Mouse (Mus musculus): ENCODE measurements at regions not wholly inside any gene's neighbourhood (a gene's known extent, or its start where the extent isn't known, plus 50 kb on each side); places are given as distances from the start of the nearest gene placed in this dataset.

DNA sequence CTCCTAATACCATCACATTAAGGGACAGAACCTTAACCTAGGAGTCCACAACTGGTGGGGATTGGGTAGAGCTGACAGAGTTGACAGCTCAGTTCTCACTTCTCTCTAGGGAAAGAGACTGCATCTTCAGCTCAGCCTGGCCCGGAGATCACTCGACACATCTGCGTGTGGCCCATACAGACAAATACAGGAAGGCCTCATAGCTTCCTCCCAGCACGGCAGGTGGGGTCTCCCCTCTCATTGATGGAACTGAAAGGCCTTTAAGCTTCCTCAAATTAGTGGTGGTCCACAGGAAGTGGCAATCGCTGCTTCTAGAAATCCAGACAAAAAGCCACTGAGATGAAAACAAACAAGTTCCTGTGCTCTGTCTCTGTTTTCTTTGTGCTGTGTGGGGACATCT lies 83.4 kb upstream of the Cxcr4 start:
- ATAC-seq (ENCODE audit: insufficient read depth) = no peak
- H3K36me3 ChIP-seq (replicated peaks; ENCODE audit: control insufficient read depth, insufficient read depth, low read depth) = no peaks in the 10 kb centered on the region
- DNase-seq (ENCODE audit: low read depth in 3 of 3, low spot score in 3 of 3) = no peak
- H3K9me3 ChIP-seq (ENCODE audit: control insufficient read depth, low read length) = no peaks in the 10 kb centered on the region
- H3K4me1 ChIP-seq (replicated peaks; ENCODE audit: control insufficient read depth in 2 of 2, insufficient read depth in 2 of 2, low read length in 1 of 2) = no peaks in the 10 kb centered on the region
- TF ChIP-seq CTCF (IDR thresholded peaks at IDR 0.05; ENCODE audit: low read depth) = no peak
- no peak for TF ChIP-seq EP300 (IDR thresholded peaks at IDR 0.05; ENCODE audit: low read depth)
- 7% methylated on average over 5 of the region's 5 CpGs for WGBS (ENCODE audit: insufficient replicate concordance)
- no peak overlapping the region for H3K27ac ChIP-seq
- H3K4me3 ChIP-seq (ENCODE audit: insufficient read depth in 1 of 2, low read depth in 2 of 2, low read length in 2 of 2) = no peak overlapping the region
- H3K9ac ChIP-seq (replicated peaks) = no peak overlapping the region
- H3K4me2 ChIP-seq (ENCODE audit: low read depth) = no peak overlapping the region
- H3K27me3 ChIP-seq (ENCODE audit: control insufficient read depth, insufficient read depth, low read length) = no peaks in the 10 kb centered on the region

DNA sequence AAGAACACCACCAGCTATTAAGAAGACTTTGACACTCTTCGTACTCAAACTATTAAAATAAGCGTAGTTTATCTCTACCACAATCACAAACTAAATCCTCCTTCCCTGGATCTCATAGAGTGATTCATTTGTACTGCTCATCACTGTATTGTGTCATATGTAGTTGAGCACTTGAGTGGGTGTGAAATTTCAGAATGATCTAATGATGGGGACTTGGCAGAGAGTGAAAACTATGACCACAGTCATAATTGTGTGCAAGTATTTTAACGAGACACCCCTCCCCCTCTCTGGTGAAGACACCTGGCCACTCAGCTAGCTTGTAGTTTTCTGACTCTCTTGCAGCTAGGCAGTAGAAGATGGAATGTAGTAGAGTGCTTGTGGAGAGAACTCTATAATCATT lies 80.2 kb upstream of the Cxcr4 start:
- Histone ChIP-seq H3K4me2 (ENCODE audit: low read depth) (no peak overlapping the region), H3K36me3 (replicated peaks; ENCODE audit: control insufficient read depth, insufficient read depth, low read depth) (no peaks in the 10 kb centered on the region), H3K9me3 (ENCODE audit: control insufficient read depth, low read length) (no peaks in the 10 kb centered on the region), H3K4me3 (ENCODE audit: insufficient read depth in 1 of 2, low read depth in 2 of 2, low read length in 2 of 2) (no peak overlapping the region), H3K4me1 (replicated peaks; ENCODE audit: control insufficient read depth in 2 of 2, insufficient read depth in 2 of 2, low read length in 1 of 2) (no peaks in the 10 kb centered on the region), H3K9ac (replicated peaks) (no peak overlapping the region), H3K27ac (no peak overlapping the region), H3K27me3 (ENCODE audit: control insufficient read depth, insufficient read depth, low read length) (no peaks in the 10 kb centered on the region)
- WGBS (ENCODE audit: insufficient replicate concordance) = 66% methylated on average over 3 of the region's 3 CpGs
- TF ChIP-seq EP300 (IDR thresholded peaks at IDR 0.05; ENCODE audit: low read depth) (no peak), CTCF (IDR thresholded peaks at IDR 0.05; ENCODE audit: low read depth) (no peak)
- DNase-seq (ENCODE audit: low read depth in 3 of 3, low spot score in 3 of 3) (no peak), ATAC-seq (ENCODE audit: insufficient read depth) (no peak)

DNA sequence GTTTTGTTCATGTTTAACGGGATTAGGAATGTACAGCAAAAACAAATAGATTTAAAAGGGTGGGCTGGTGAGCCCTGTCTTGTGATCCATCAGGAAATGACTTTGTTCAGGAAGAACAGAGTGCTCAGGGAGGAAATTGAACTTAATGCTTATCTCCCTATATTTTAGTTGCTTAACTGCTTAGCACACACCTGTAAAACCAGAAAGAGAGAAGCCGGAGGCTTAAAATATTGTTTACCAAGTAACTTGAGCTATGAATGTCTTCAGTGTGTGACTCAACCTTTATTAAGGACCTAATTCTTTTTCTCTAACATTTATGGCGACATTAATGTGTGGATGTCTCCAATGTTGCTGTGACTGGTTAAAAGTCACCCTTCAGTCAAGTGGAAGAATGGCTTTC lies 79.4 kb upstream of the Cxcr4 start:
- no peaks in the 10 kb centered on the region for H3K27me3 ChIP-seq (ENCODE audit: control insufficient read depth, insufficient read depth, low read length)
- H3K4me2 ChIP-seq (ENCODE audit: low read depth) = no peak overlapping the region
- no peaks in the 10 kb centered on the region for H3K36me3 ChIP-seq (replicated peaks; ENCODE audit: control insufficient read depth, insufficient read depth, low read depth)
- DNase-seq (ENCODE audit: low read depth in 3 of 3, low spot score in 3 of 3) = no peak
- no peak for TF ChIP-seq EP300 (IDR thresholded peaks at IDR 0.05; ENCODE audit: low read depth)
- no peak for TF ChIP-seq CTCF (IDR thresholded peaks at IDR 0.05; ENCODE audit: low read depth)
- WGBS (ENCODE audit: insufficient replicate concordance) = 46% methylated on average over 3 of the region's 3 CpGs
- H3K4me3 ChIP-seq (ENCODE audit: insufficient read depth in 1 of 2, low read depth in 2 of 2, low read length in 2 of 2) = no peak overlapping the region
- H3K9ac ChIP-seq (replicated peaks) = no peak overlapping the region
- no peak for ATAC-seq (ENCODE audit: insufficient read depth)
- H3K4me1 ChIP-seq (replicated peaks; ENCODE audit: control insufficient read depth in 2 of 2, insufficient read depth in 2 of 2, low read length in 1 of 2) = no peaks in the 10 kb centered on the region
- no peaks in the 10 kb centered on the region for H3K9me3 ChIP-seq (ENCODE audit: control insufficient read depth, low read length)
- no peak overlapping the region for H3K27ac ChIP-seq

DNA sequence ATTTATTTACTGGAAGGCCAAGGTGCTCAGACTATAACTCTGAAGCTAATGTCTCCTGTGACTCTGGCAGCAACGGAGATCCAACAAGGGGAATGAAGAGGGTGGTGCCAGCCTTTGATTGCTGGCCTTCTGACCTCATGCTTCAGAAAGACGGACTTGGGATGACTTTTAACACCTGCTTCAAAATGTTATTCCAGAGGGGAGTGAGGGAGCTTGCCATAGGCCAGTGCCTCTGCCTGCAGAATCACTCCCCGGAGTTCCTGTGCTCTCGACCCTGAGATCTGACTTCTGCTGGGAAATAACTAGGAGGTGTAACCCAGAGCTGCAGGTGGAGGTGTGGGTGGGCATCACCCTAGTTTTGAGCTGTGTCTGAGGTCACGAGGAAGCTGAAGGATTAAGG lies 78.9 kb upstream of the Cxcr4 start:
- Histone ChIP-seq H3K9ac (replicated peaks) (no peak overlapping the region), H3K36me3 (replicated peaks; ENCODE audit: control insufficient read depth, insufficient read depth, low read depth) (no peaks in the 10 kb centered on the region), H3K27ac (no peak overlapping the region), H3K4me3 (ENCODE audit: insufficient read depth in 1 of 2, low read depth in 2 of 2, low read length in 2 of 2) (no peak overlapping the region), H3K4me2 (ENCODE audit: low read depth) (no peak overlapping the region), H3K9me3 (ENCODE audit: control insufficient read depth, low read length) (no peaks in the 10 kb centered on the region), H3K27me3 (ENCODE audit: control insufficient read depth, insufficient read depth, low read length) (no peaks in the 10 kb centered on the region), H3K4me1 (replicated peaks; ENCODE audit: control insufficient read depth in 2 of 2, insufficient read depth in 2 of 2, low read length in 1 of 2) (no peaks in the 10 kb centered on the region)
- ATAC-seq (ENCODE audit: insufficient read depth) (no peak), DNase-seq (ENCODE audit: low read depth in 3 of 3, low spot score in 3 of 3) (no peak)
- WGBS (ENCODE audit: insufficient replicate concordance) = 37% methylated on average over 5 of the region's 5 CpGs
- TF ChIP-seq EP300 (IDR thresholded peaks at IDR 0.05; ENCODE audit: low read depth) (no peak), CTCF (IDR thresholded peaks at IDR 0.05; ENCODE audit: low read depth) (no peak)

DNA sequence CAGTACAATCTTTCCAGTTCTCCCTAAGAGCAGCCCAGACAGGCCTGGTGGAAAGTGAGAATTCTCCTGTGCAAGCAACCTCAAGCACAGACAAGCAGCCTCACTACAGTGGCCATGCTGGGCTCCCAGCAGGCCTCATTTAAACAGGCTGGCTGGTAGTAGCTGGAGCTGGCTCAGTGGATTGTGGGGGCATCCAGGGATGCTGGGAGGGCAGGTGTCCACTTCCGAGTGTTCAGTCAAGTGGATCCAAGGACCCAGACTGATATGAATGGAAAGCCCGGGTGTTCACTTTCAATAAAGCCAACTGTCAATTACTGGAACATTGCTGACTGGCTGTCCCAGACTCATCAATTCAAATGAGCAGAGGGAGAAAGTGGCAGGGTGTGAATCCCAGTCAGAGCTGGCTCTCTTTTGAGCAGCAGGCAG lies 77.2 kb upstream of the Cxcr4 start:
- Histone ChIP-seq H3K27ac (no peak overlapping the region), H3K9ac (replicated peaks) (no peak overlapping the region), H3K4me2 (ENCODE audit: low read depth) (no peak overlapping the region), H3K9me3 (ENCODE audit: control insufficient read depth, low read length) (no peaks in the 10 kb centered on the region), H3K27me3 (ENCODE audit: control insufficient read depth, insufficient read depth, low read length) (no peaks in the 10 kb centered on the region), H3K4me1 (replicated peaks; ENCODE audit: control insufficient read depth in 2 of 2, insufficient read depth in 2 of 2, low read length in 1 of 2) (no peaks in the 10 kb centered on the region), H3K4me3 (ENCODE audit: insufficient read depth in 1 of 2, low read depth in 2 of 2, low read length in 2 of 2) (no peak overlapping the region), H3K36me3 (replicated peaks; ENCODE audit: control insufficient read depth, insufficient read depth, low read depth) (no peaks in the 10 kb centered on the region)
- TF ChIP-seq EP300 (IDR thresholded peaks at IDR 0.05; ENCODE audit: low read depth) = no peak
- TF ChIP-seq CTCF (IDR thresholded peaks at IDR 0.05; ENCODE audit: low read depth) = no peak
- 53% methylated on average over 2 of the region's 2 CpGs for WGBS (ENCODE audit: insufficient replicate concordance)
- DNase-seq (ENCODE audit: low read depth in 3 of 3, low spot score in 3 of 3) (no peak), ATAC-seq (ENCODE audit: insufficient read depth) (no peak)

All from liver, embryonic 14.5 days (tissue).